Mouse (Mus musculus): ENCODE data around the gene L1td1.

GRCm38 (mm10) chr4:98718547-98718917 is 8.0 kb upstream of the L1td1 start:
- TF ChIP-seq CTCF (IDR thresholded peaks at IDR 0.05) = no peak
- TF ChIP-seq EP300 (IDR thresholded peaks at IDR 0.05) = no peak

All from lung, postnatal 0 days (tissue).